Mouse (Mus musculus) olfactory bulb, adult 2 months (tissue): Measurements from ENCODE around the gene Nos1. TPM values are rescaled to one million over a fixed set of nuclear protein-coding genes. Genes with fewer than 3 reads are reported as not detected.

Source experiments
- H3K27ac ChIP-seq: fragments of 200-500 bp; 2 replicates; pipeline ENCODE4 v1.5.1; 2012; ENCODE audit warnings: low read depth, low read length; ENCODE audit not compliant: insufficient read depth
- H3K4me1 ChIP-seq: fragments of 200-500 bp; 2 replicates; pipeline ENCODE4 v1.6.1; 2012; ENCODE audit warnings: low read length; ENCODE audit not compliant: control insufficient read depth, insufficient read depth
- H3K4me3 ChIP-seq: fragments of 200-500 bp; 2 replicates; pipeline ENCODE4 v1.5.1; 2012; ENCODE audit warnings: mild to moderate bottlenecking, low read depth, low read length, moderate library complexity; ENCODE audit not compliant: insufficient read depth
- CTCF ChIP-seq: fragments of 200-500 bp; IDR thresholded peaks from 2 replicates; pipeline ENCODE4 v1.5.1; 2012; ENCODE audit warnings: low read depth, mild to moderate bottlenecking, low read length, moderate library complexity; ENCODE audit not compliant: insufficient read depth
- POLR2A ChIP-seq: fragments of 200-500 bp; IDR thresholded peaks from 2 replicates; pipeline ENCODE4 v1.6.1; 2012; ENCODE audit warnings: mild to moderate bottlenecking, low read depth, low read length, moderate library complexity; ENCODE audit not compliant: insufficient read depth
- WGBS: fragments of 180-500 bp; shearing (Covaris S2); methylation state at CpG from one replicate; pipeline ENCODE4 v1.1.7; 2018; 5-methylcytosine and 5-hydroxymethylcytosine counted together
- polyA plus RNA-seq: library from polyadenylated mRNA; stranded (reverse); fragments of >200 nt; gene quantifications from 2 replicates; pipeline ENCODE4 v1.2.4, GENCODE M21; 2012; ENCODE audit warnings: low replicate concordance; ENCODE audit not compliant: missing spikeins, insufficient read depth, insufficient read length

Gene Nos1
- polyA plus RNA-seq, 1 experiment: not detected

DNA sequence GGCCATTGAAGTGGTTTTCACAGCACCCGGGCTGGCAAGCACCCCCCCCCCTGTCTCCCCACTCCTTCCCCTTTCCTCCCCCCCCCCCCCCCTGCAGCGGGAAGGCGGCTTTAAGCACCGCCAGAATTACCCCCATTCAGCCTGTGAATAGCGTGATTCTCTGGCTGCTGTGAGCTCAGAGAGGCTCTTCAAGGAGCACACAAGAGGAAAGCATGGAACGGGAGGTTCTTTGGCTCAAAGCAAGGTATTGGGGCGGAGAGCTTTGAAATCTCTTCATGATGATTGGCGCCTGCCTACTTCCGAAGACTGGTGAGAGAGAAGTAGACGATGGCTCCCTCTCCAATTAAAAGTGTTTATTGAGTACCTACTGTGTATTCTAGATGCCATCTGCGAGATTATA is 44.5 kb downstream of the Nos1 start:
- WGBS: 18% methylated on average over 11 of the region's 11 CpGs
- no peak overlapping the region for H3K4me3 ChIP-seq
- no peak overlapping the region for H3K27ac ChIP-seq
- H3K4me1 ChIP-seq: peaks cover 4% of the 10 kb centered on the region; the same call in 1 of the 2 replicates
- TF ChIP-seq POLR2A: no peak
- no peak for TF ChIP-seq CTCF

GRCm38 (mm10) chr5:117827366-117827765 is 46.5 kb downstream of the Nos1 start:
- WGBS: 95% methylated on average over 6 of the region's 6 CpGs
- no peak for TF ChIP-seq CTCF
- no peak for TF ChIP-seq POLR2A
- no peak overlapping the region for H3K27ac ChIP-seq
- peaks cover 4% of the 10 kb centered on the region; the same call in 1 of the 2 replicates for H3K4me1 ChIP-seq
- no peak overlapping the region for H3K4me3 ChIP-seq

GRCm38 (mm10) chr5:117836930-117837329 is 56.1 kb downstream of the Nos1 start:
- Histone ChIP-seq H3K4me3 (no peak overlapping the region), H3K4me1 (peaks cover 19% of the 10 kb centered on the region), H3K27ac (no peak overlapping the region)
- TF ChIP-seq CTCF (peak; percentile 87), POLR2A (no peak)
- 16% methylated on average over 5 of the region's 5 CpGs for WGBS

DNA sequence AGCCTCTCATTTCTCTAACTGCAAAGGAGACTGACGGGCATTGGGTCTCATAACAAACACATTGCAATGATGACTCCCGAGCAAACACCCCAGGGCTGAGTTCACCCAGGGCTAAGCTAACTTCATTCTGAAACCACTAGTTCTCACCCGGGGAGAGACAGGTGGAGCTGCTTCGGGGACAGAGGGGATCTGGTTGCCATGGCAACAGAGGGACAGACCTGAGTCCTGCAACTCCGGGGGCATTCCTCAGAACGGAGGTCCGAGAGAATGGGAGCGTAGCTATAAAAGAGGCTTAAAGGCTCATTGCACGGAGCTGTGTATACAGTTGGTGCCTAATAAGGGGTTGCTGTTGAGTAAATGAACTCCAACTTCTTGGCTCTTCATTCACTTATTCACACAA is 56.9 kb downstream of the Nos1 start:
- no peak for TF ChIP-seq CTCF
- TF ChIP-seq POLR2A: no peak
- WGBS: 35% methylated on average over 9 of the region's 9 CpGs
- H3K4me3 ChIP-seq: no peak overlapping the region
- peaks cover 20% of the 10 kb centered on the region for H3K4me1 ChIP-seq
- no peak overlapping the region for H3K27ac ChIP-seq

DNA sequence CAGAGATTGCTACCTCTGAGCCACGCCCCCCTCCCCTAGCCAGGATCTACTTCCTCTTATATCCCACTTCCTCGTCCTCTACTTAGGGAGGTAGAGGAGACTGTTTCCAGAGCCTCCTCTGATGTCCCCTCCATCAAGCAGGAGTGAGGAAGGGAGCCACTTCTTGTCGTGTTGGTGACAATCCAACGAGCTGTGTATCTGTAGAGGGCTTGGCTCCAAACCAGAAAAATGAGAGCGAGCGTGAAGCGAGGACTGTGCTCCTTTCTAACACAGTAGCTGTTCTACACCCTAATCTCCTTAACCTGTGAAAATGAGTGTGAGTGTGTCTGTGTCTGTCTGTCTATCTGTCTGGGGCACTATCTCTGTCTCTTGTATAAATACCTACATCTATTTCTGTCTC is 58.7 kb downstream of the Nos1 start:
- 75% methylated on average over 7 of the region's 7 CpGs for WGBS
- H3K27ac ChIP-seq: no peak overlapping the region
- TF ChIP-seq POLR2A (no peak), CTCF (no peak)

GRCm38 (mm10) chr5:117840203-117840602 is 59.4 kb downstream of the Nos1 start:
- no peak for TF ChIP-seq POLR2A
- 50% methylated on average over 9 of the region's 9 CpGs for WGBS
- no peak overlapping the region for H3K27ac ChIP-seq
- H3K4me3 ChIP-seq: no peak overlapping the region
- H3K4me1 ChIP-seq: peaks cover 27% of the 10 kb centered on the region

More for the DNA sequence above, 58.7 kb downstream of the Nos1 start:
- no peak overlapping the region for H3K4me3 ChIP-seq
- H3K4me1 ChIP-seq: peaks cover 27% of the 10 kb centered on the region

DNA sequence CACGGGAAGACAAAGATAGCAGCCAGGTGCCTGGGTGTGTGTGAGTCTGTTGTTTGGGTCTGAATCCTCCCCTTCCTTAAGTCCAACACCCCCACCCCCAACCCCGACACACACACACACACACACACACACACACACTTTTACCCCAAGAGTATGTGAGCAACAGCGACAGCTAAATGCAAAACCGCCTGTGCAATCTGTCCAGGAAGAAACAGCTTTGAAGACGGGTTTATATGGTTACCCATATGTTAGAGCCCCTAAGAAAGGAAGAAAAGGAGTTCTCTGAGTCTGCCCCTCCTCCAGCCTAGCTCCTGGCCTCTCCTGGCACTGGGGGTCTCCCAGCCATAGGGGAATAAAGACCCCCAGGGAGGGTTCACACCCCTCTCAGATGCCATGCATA is 60.2 kb downstream of the Nos1 start:
- H3K4me1 ChIP-seq: peaks cover 27% of the 10 kb centered on the region
- H3K4me3 ChIP-seq: no peak overlapping the region
- 29% methylated on average over 5 of the region's 5 CpGs for WGBS
- TF ChIP-seq CTCF: no peak
- TF ChIP-seq POLR2A: no peak
- H3K27ac ChIP-seq: no peak overlapping the region

DNA sequence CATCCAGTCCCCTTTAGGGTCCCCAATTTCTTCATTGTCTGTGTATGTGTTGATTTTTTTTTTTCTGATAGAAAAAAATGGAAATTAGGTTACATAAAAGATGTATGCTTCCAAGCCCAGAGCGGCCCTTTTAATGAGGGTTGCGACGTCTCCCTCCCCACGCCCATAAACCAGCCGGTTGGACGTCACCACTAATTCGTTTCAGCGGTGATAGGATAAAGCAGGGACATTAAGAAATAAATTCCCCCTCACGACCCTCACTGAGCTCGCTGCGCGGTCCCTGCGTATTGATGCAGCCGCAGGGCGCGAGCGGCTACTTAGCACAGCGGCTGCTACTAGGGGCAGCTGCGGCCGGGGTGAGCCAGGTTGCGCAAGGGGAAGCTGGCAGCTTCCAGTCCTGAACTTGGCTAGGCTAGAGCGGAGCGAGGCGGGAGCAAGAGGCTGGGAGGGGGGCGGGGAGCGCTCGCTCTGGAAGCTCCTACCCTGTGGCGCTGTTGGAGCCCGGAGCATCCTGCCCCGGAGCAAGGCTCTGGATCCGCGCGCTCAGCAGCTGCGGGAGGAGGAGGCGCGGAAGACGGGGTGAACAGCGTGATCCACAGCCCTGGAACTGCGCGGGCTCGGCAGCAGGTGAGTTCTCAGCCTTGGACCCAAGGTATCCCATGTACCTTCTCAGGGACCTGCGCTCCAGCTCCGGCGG is 61.0 kb downstream of the Nos1 start:
- WGBS: under 1% methylated on average over 44 of the region's 44 CpGs
- Histone ChIP-seq H3K4me1 (peaks cover 27% of the 10 kb centered on the region), H3K27ac (peak overlapping the region; percentile 63; the same call in 1 of the 2 replicates), H3K4me3 (peak overlapping the region; percentile 58)
- TF ChIP-seq POLR2A (peak; percentile 33; the same call in 1 of the 2 replicates), CTCF (no peak)

GRCm38 (mm10) chr5:117842699-117843098 is 61.9 kb downstream of the Nos1 start:
- Histone ChIP-seq H3K4me1 (peaks cover 27% of the 10 kb centered on the region), H3K4me3 (peak overlapping the region; percentile 58), H3K27ac (no peak overlapping the region)
- 4% methylated on average over 14 of the region's 14 CpGs for WGBS
- TF ChIP-seq CTCF (no peak), POLR2A (no peak)

DNA sequence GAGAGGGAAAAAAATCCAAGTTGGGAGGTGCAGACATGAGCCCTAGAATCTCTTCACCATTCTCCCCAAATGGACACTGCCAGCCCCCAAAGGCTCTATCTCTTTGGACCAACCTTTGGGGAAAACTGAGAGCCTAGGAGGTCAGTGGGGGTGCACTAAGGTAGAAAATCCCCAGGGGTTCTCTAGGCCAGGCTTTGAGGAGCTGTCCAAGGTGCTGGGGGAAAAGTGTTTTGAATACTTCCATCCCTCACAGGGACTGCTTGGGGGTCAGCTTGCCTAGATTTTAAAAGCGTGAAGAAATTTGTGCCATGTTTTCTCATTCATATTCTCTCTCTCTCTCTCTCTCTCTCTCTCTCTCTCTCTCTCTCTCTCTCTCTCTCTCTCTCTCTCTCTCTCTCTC is 63.8 kb downstream of the Nos1 start:
- TF ChIP-seq CTCF (no peak), POLR2A (no peak)
- 47% methylated on average over 1 of the region's 1 CpGs for WGBS
- Histone ChIP-seq H3K4me1 (peaks cover 27% of the 10 kb centered on the region), H3K4me3 (no peak overlapping the region), H3K27ac (no peak overlapping the region)
